Mouse (Mus musculus): ENCODE results near the gene Ankrd7.
A peak's percentile ranks its signal among the peaks of the same experiment; 100 is the strongest.
"Not testable (repeated sequence)": the region's sequence is repeated elsewhere in the genome, so short reads cannot be mapped to it uniquely, and the experiment has no call there.

Ankrd7 gene

GRCm38 (mm10) chr6:18866018-18866417 lies at the start of gene Ankrd7:
TSS of gene Ankrd7 (plus strand) at chr6:18866318.
- no peak for DNase-seq (ENCODE audit: low spot score)

- peak; percentile 81 for DNase-seq (ENCODE audit: low spot score)
Measured at GRCm38 (mm10) chr6:18819343-18819742, 46.8 kb upstream of the Ankrd7 start.

- DNase-seq (ENCODE audit: low spot score) = no peak
Measured at GRCm38 (mm10) chr6:18820246-18820645, 45.9 kb upstream of the Ankrd7 start.

- no peak for DNase-seq (ENCODE audit: low spot score)
Measured at GRCm38 (mm10) chr6:18822812-18823211, 43.3 kb upstream of the Ankrd7 start.

- DNase-seq (ENCODE audit: low spot score) = no peak
Measured at GRCm38 (mm10) chr6:18832958-18833357, 33.2 kb upstream of the Ankrd7 start.

- not testable (repeated sequence) for DNase-seq (ENCODE audit: low spot score)
Measured at GRCm38 (mm10) chr6:18844529-18844928, 21.6 kb upstream of the Ankrd7 start.

GRCm38 (mm10) chr6:18845571-18845970 lies 20.5 kb upstream of the Ankrd7 start:
- DNase-seq (ENCODE audit: low spot score) = not testable (repeated sequence)

- peak; percentile 86 for DNase-seq (ENCODE audit: low spot score)
Measured at GRCm38 (mm10) chr6:18848051-18848701, 17.9 kb upstream of the Ankrd7 start, which contains the start of gene Lsm8. TSS of gene Lsm8 (plus strand) at chr6:18848579.

GRCm38 (mm10) chr6:18848702-18849061 lies 17.4 kb upstream of the Ankrd7 start:
- DNase-seq (ENCODE audit: low spot score) = no peak

GRCm38 (mm10) chr6:18855323-18855722 lies 10.8 kb upstream of the Ankrd7 start:
- DNase-seq (ENCODE audit: low spot score) = no peak

- no peak for DNase-seq (ENCODE audit: low spot score)
Measured at GRCm38 (mm10) chr6:18856487-18857078, 9.5 kb upstream of the Ankrd7 start.

- DNase-seq (ENCODE audit: low spot score) = no peak
Measured at GRCm38 (mm10) chr6:18889030-18889429, 22.9 kb downstream of the Ankrd7 start.

GRCm38 (mm10) chr6:18894142-18894541 lies 28.0 kb downstream of the Ankrd7 start:
- DNase-seq (ENCODE audit: low spot score) = no peak

GRCm38 (mm10) chr6:18907173-18907572 lies 41.1 kb downstream of the Ankrd7 start:
- DNase-seq (ENCODE audit: low spot score) = peak; percentile 15

GRCm38 (mm10) chr6:18913179-18913578 lies 47.1 kb downstream of the Ankrd7 start:
- no peak for DNase-seq (ENCODE audit: low spot score)

- DNase-seq (ENCODE audit: low spot score) = no peak
Measured at GRCm38 (mm10) chr6:18916021-18916420, 49.9 kb downstream of the Ankrd7 start.

GRCm38 (mm10) chr6:18916471-18916870 lies 50.4 kb downstream of the Ankrd7 start:
- DNase-seq (ENCODE audit: low spot score) = no peak
